Mouse (Mus musculus): ENCODE data around the gene Lgi1. TPM values are rescaled to one million over a fixed set of nuclear protein-coding genes. Genes with fewer than 3 reads are reported as not detected.

Lgi1 gene
- polyA plus RNA-seq, 1 experiment from 2014 or later, result 0.64 TPM

GRCm38 (mm10) chr19:38336553-38336952 is 72.2 kb downstream of the Lgi1 start:
- no peak for ATAC-seq
- 78% methylated on average over 3 of the region's 3 CpGs for WGBS
- Histone ChIP-seq H3K36me3 (no peaks in the 10 kb centered on the region), H3K4me3 (replicated peaks) (no peak overlapping the region), H3K27ac (no peak overlapping the region), H3K4me2 (replicated peaks) (no peak overlapping the region), H3K9me3 (no peaks in the 10 kb centered on the region), H3K4me1 (replicated peaks) (no peaks in the 10 kb centered on the region), H3K9ac (no peak overlapping the region), H3K27me3 (replicated peaks) (no peaks in the 10 kb centered on the region)

- Histone ChIP-seq H3K36me3 (no peaks in the 10 kb centered on the region), H3K9ac (no peak overlapping the region), H3K27ac (no peak overlapping the region), H3K4me1 (replicated peaks) (no peaks in the 10 kb centered on the region), H3K4me3 (replicated peaks) (no peak overlapping the region), H3K27me3 (replicated peaks) (no peaks in the 10 kb centered on the region), H3K4me2 (replicated peaks) (no peak overlapping the region), H3K9me3 (no peaks in the 10 kb centered on the region)
- 61% methylated on average over 3 of the region's 3 CpGs for WGBS
- peak; percentile 39; the same call in 1 of the 2 replicates for ATAC-seq
Measured at GRCm38 (mm10) chr19:38337332-38337731, 73.0 kb downstream of the Lgi1 start.

- no peaks in the 10 kb centered on the region for H3K4me1 ChIP-seq (replicated peaks)
- no peaks in the 10 kb centered on the region for H3K36me3 ChIP-seq
- no peaks in the 10 kb centered on the region for H3K27me3 ChIP-seq (replicated peaks)
- no peaks in the 10 kb centered on the region for H3K9me3 ChIP-seq
- ATAC-seq, result no peak
- no peak overlapping the region for H3K27ac ChIP-seq
- no peak overlapping the region for H3K4me3 ChIP-seq (replicated peaks)
- no peak overlapping the region for H3K4me2 ChIP-seq (replicated peaks)
- 71% methylated on average over 3 of the region's 3 CpGs for WGBS
- no peak overlapping the region for H3K9ac ChIP-seq
Measured at GRCm38 (mm10) chr19:38339734-38340133, 75.4 kb downstream of the Lgi1 start.

- H3K36me3 ChIP-seq, result no peaks in the 10 kb centered on the region
- no peak for ATAC-seq
- H3K27me3 ChIP-seq (replicated peaks), result no peaks in the 10 kb centered on the region
- no peak overlapping the region for H3K9ac ChIP-seq
- H3K27ac ChIP-seq, result no peak overlapping the region
- no peak overlapping the region for H3K4me2 ChIP-seq (replicated peaks)
- H3K9me3 ChIP-seq, result no peaks in the 10 kb centered on the region
- no peaks in the 10 kb centered on the region for H3K4me1 ChIP-seq (replicated peaks)
- no peak overlapping the region for H3K4me3 ChIP-seq (replicated peaks)
- 88% methylated on average over 1 of the region's 1 CpGs for WGBS
Measured at GRCm38 (mm10) chr19:38343246-38343645, 78.9 kb downstream of the Lgi1 start.

- H3K4me2 ChIP-seq (replicated peaks), result no peak overlapping the region
- ATAC-seq, result no peak
- WGBS, result 43% methylated on average over 13 of the region's 13 CpGs
Measured at GRCm38 (mm10) chr19:38348271-38349012, 84.1 kb downstream of the Lgi1 start.

GRCm38 (mm10) chr19:38349013-38349341 is 84.6 kb downstream of the Lgi1 start:
- WGBS, result 80% methylated on average over 5 of the region's 5 CpGs
- Histone ChIP-seq H3K4me1 (replicated peaks) (no peaks in the 10 kb centered on the region), H3K36me3 (no peaks in the 10 kb centered on the region), H3K4me3 (replicated peaks) (no peak overlapping the region), H3K27me3 (replicated peaks) (no peaks in the 10 kb centered on the region), H3K27ac (no peak overlapping the region), H3K4me2 (replicated peaks) (no peak overlapping the region), H3K9ac (no peak overlapping the region), H3K9me3 (no peaks in the 10 kb centered on the region)
- no peak for ATAC-seq

More at GRCm38 (mm10) chr19:38348271-38349012, 84.1 kb downstream of the Lgi1 start:
- Histone ChIP-seq H3K27me3 (replicated peaks) (no peaks in the 10 kb centered on the region), H3K9ac (no peak overlapping the region), H3K4me1 (replicated peaks) (no peaks in the 10 kb centered on the region), H3K36me3 (no peaks in the 10 kb centered on the region), H3K4me3 (replicated peaks) (no peak overlapping the region), H3K27ac (no peak overlapping the region), H3K9me3 (no peaks in the 10 kb centered on the region)

- no peak overlapping the region for H3K4me2 ChIP-seq (replicated peaks)
- H3K9ac ChIP-seq, result no peak overlapping the region
Measured at GRCm38 (mm10) chr19:38351202-38351601, 86.9 kb downstream of the Lgi1 start.

GRCm38 (mm10) chr19:38351728-38352127 is 87.4 kb downstream of the Lgi1 start:
- ATAC-seq, result peak; percentile 63
- no peaks in the 10 kb centered on the region for H3K27me3 ChIP-seq (replicated peaks)
- H3K9me3 ChIP-seq, result no peaks in the 10 kb centered on the region
- 74% methylated on average over 3 of the region's 3 CpGs for WGBS
- H3K9ac ChIP-seq, result no peak overlapping the region
- H3K4me1 ChIP-seq (replicated peaks), result no peaks in the 10 kb centered on the region
- H3K27ac ChIP-seq, result no peak overlapping the region
- no peaks in the 10 kb centered on the region for H3K36me3 ChIP-seq
- no peak overlapping the region for H3K4me2 ChIP-seq (replicated peaks)
- H3K4me3 ChIP-seq (replicated peaks), result no peak overlapping the region

More at GRCm38 (mm10) chr19:38351202-38351601, 86.9 kb downstream of the Lgi1 start:
- 66% methylated on average over 2 of the region's 2 CpGs for WGBS
- Histone ChIP-seq H3K27ac (no peak overlapping the region), H3K4me1 (replicated peaks) (no peaks in the 10 kb centered on the region), H3K4me3 (replicated peaks) (no peak overlapping the region), H3K27me3 (replicated peaks) (no peaks in the 10 kb centered on the region), H3K9me3 (no peaks in the 10 kb centered on the region), H3K36me3 (no peaks in the 10 kb centered on the region)
- ATAC-seq, result peak; percentile 60

GRCm38 (mm10) chr19:38352495-38353130 is 88.3 kb downstream of the Lgi1 start:
- Histone ChIP-seq H3K27me3 (replicated peaks) (no peaks in the 10 kb centered on the region), H3K9ac (no peak overlapping the region), H3K4me2 (replicated peaks) (no peak overlapping the region), H3K27ac (no peak overlapping the region), H3K9me3 (no peaks in the 10 kb centered on the region), H3K36me3 (no peaks in the 10 kb centered on the region), H3K4me1 (replicated peaks) (no peaks in the 10 kb centered on the region), H3K4me3 (replicated peaks) (no peak overlapping the region)
- peak; percentile 50; the same call in 1 of the 2 replicates for ATAC-seq
- WGBS, result 38% methylated on average over 6 of the region's 6 CpGs

- 0 out of 2 replicates have a peak, but pooled peaks cover 3% of the 10 kb centered on the region for H3K4me1 ChIP-seq (replicated peaks)
- no peak for ATAC-seq
- no peaks in the 10 kb centered on the region for H3K27me3 ChIP-seq (replicated peaks)
- no peak overlapping the region for H3K4me3 ChIP-seq (replicated peaks)
- H3K9ac ChIP-seq, result no peak overlapping the region
- no peaks in the 10 kb centered on the region for H3K36me3 ChIP-seq
- no peak overlapping the region for H3K4me2 ChIP-seq (replicated peaks)
- H3K27ac ChIP-seq, result no peak overlapping the region
- no peaks in the 10 kb centered on the region for H3K9me3 ChIP-seq
- 89% methylated on average over 1 of the region's 1 CpGs for WGBS
Measured at GRCm38 (mm10) chr19:38354279-38354678, 89.9 kb downstream of the Lgi1 start.

GRCm38 (mm10) chr19:38354819-38355360 is 90.6 kb downstream of the Lgi1 start:
- no peaks in the 10 kb centered on the region for H3K27me3 ChIP-seq (replicated peaks)
- WGBS, result 70% methylated on average over 10 of the region's 10 CpGs
- no peak for ATAC-seq

GRCm38 (mm10) chr19:38356211-38356828 is 92.0 kb downstream of the Lgi1 start:
- Histone ChIP-seq H3K27me3 (replicated peaks) (no peaks in the 10 kb centered on the region), H3K27ac (no peak overlapping the region), H3K36me3 (no peaks in the 10 kb centered on the region), H3K9me3 (no peaks in the 10 kb centered on the region), H3K4me3 (replicated peaks) (no peak overlapping the region), H3K9ac (no peak overlapping the region), H3K4me2 (replicated peaks) (no peak overlapping the region), H3K4me1 (replicated peaks) (0 out of 2 replicates have a peak, but pooled peaks cover 3% of the 10 kb centered on the region)
- no peak for ATAC-seq
- WGBS, result 74% methylated on average over 8 of the region's 8 CpGs

More at GRCm38 (mm10) chr19:38354819-38355360, 90.6 kb downstream of the Lgi1 start:
- H3K36me3 ChIP-seq, result no peaks in the 10 kb centered on the region
- 0 out of 2 replicates have a peak, but pooled peaks cover 3% of the 10 kb centered on the region for H3K4me1 ChIP-seq (replicated peaks)
- no peak overlapping the region for H3K4me3 ChIP-seq (replicated peaks)
- no peak overlapping the region for H3K27ac ChIP-seq
- no peak overlapping the region for H3K9ac ChIP-seq
- H3K4me2 ChIP-seq (replicated peaks), result no peak overlapping the region
- H3K9me3 ChIP-seq, result no peaks in the 10 kb centered on the region
